Mouse (Mus musculus) liver, embryonic 16.5 days (tissue): ENCODE results near the gene Abhd2. TPM values are rescaled to one million over a fixed set of nuclear protein-coding genes. Genes with fewer than 3 reads are reported as not detected.

Experiments used
- ATAC-seq: fragments of 200-750 bp; cut with Nextera tagmentation; 2 replicates; pipeline ENCODE4 v1.8.0; 2017; ENCODE audit warnings: low read depth, mild to moderate bottlenecking, moderate number of reproducible peaks, moderate library complexity
- H3K27ac ChIP-seq: fragments of 300-500 bp; sonication (generic); 2 replicates; pipeline ENCODE4 v1.5.1; 2014; ENCODE audit warnings: mild to moderate bottlenecking, low read length
- H3K27me3 ChIP-seq: fragments of 300-500 bp; sonication (generic); 2 replicates; pipeline ENCODE4 v1.6.1; 2014; ENCODE audit warnings: low read depth, low read length, mixed read lengths; ENCODE audit not compliant: control insufficient read depth, insufficient read depth
- H3K36me3 ChIP-seq: fragments of 300-500 bp; sonication (generic); 2 replicates; pipeline ENCODE4 v1.6.1; 2014; ENCODE audit warnings: mild to moderate bottlenecking; ENCODE audit not compliant: control insufficient read depth, insufficient read depth
- H3K4me1 ChIP-seq: fragments of 300-500 bp; sonication (generic); 2 replicates; pipeline ENCODE4 v1.6.1; 2014; ENCODE audit warnings: low read depth, low read length, mixed read lengths; ENCODE audit not compliant: control insufficient read depth
- H3K4me2 ChIP-seq: fragments of 300-500 bp; sonication (generic); 2 replicates; pipeline ENCODE4 v1.6.1; 2014; ENCODE audit warnings: low read depth, low read length, mixed read lengths
- H3K4me3 ChIP-seq: fragments of 300-500 bp; sonication (generic); 2 replicates; pipeline ENCODE4 v1.5.1; 2014; ENCODE audit warnings: low read depth, mild to moderate bottlenecking, low read length
- H3K9ac ChIP-seq: fragments of 300-500 bp; sonication (generic); 2 replicates; pipeline ENCODE4 v1.6.1; 2014; ENCODE audit warnings: low read depth, low read length
- H3K9me3 ChIP-seq: fragments of 300-500 bp; sonication (generic); replicated peaks from 2 replicates; pipeline ENCODE4 v1.6.1; 2016; ENCODE audit warnings: low read length; ENCODE audit not compliant: control insufficient read depth
- WGBS: fragments of 180-500 bp; shearing (Covaris S2); extraction: QIAGEN DNeasy Blood & Tissue Kit; methylation state at CpG from one replicate; pipeline ENCODE4 v1.1.7; 2014; ENCODE audit not compliant: insufficient replicate concordance; 5-methylcytosine and 5-hydroxymethylcytosine counted together
- polyA plus RNA-seq: library from polyadenylated mRNA; unstranded; fragments of >200 nt; fragmentation: Nextera tagmentation; extraction: Ambion mirVana; gene quantifications from 2 replicates; pipeline ENCODE4 v1.2.1, GENCODE M21; 2015

The Abhd2 gene
- polyA plus RNA-seq, 1 experiment from 2014 or later: 14.4 TPM

DNA sequence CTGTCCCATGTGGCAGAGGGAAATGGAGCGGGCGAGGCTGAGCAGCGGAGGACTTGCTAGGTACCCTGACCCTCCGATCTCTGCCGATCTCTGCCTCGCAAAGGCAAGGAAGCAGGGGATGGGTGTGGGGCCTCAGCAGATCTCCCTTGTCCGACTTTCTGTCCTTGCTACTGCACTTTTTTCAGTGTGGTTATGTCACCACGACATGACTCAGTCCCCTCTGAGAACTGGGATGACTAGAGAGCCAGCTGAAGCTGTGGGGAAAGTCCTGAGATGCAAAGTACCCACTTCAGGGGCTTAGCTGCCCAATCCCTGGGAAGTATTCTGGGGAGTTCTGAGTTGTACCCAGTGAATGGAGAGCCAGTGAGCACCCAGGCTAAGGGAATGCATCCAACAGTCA lies 114.1 kb downstream of the Abhd2 start:
- H3K4me1 ChIP-seq: peaks cover 4% of the 10 kb centered on the region
- no peak overlapping the region for H3K27ac ChIP-seq
- no peak overlapping the region for H3K9ac ChIP-seq
- WGBS: 47% methylated on average over 8 of the region's 8 CpGs
- no peak overlapping the region for H3K4me2 ChIP-seq
- H3K27me3 ChIP-seq: no peaks in the 10 kb centered on the region
- H3K4me3 ChIP-seq: no peak overlapping the region
- H3K36me3 ChIP-seq: no peaks in the 10 kb centered on the region
- no peaks in the 10 kb centered on the region for H3K9me3 ChIP-seq
- ATAC-seq: no peak

DNA sequence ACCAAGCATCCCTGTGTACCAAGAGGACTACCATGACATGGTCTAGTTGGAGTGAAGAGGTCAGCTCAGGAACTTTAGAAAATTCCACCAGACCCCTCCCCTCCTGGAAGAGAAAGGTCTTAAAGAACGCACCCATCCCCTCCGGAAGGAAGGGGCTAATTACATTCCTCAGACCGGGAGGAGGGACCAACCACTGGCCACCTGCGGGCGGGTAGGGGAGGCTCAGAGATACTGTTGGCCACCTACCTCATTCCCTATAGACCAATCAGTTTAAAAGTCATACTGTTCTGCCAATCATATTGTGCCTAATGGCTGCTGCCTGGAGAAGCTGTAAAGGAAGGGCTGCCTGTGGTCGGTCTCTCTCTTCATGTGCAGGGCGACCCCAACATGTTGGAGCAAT lies 115.0 kb downstream of the Abhd2 start:
- Histone ChIP-seq H3K36me3 (no peaks in the 10 kb centered on the region), H3K9me3 (no peaks in the 10 kb centered on the region), H3K27ac (no peak overlapping the region), H3K9ac (no peak overlapping the region), H3K4me3 (no peak overlapping the region), H3K27me3 (no peaks in the 10 kb centered on the region), H3K4me2 (no peak overlapping the region), H3K4me1 (peaks cover 7% of the 10 kb centered on the region)
- ATAC-seq: no peak
- WGBS: 44% methylated on average over 7 of the region's 7 CpGs

DNA sequence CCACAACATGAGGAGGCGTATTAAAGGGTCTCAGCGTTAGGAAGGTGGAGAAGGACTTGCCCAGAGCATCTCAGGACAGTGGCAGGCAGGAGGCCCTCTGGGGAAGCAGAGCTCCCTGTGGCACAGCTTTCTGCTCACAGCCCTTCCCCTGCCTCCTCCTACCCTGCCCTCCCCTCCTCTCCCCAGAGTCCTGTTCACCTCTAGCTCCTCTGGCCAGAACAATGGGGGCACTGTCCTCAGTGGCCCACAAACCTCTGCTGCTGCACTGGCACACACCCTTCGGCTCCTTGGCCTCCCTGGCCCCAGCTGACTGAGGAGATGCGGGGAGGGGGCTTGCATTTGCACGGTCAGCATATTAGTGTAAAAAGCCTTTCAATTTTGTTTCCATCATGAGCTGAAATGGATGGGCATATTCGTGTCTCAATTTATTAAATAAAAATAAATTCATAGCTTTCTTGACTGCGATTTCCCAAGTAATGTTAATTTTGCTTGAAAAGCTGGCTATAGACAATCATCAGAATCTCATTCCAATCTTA lies 115.7 kb downstream of the Abhd2 start:
- Histone ChIP-seq H3K27me3 (no peaks in the 10 kb centered on the region), H3K9me3 (no peaks in the 10 kb centered on the region), H3K4me1 (peaks cover 8% of the 10 kb centered on the region), H3K9ac (no peak overlapping the region), H3K4me3 (no peak overlapping the region), H3K36me3 (no peaks in the 10 kb centered on the region), H3K4me2 (no peak overlapping the region), H3K27ac (no peak overlapping the region)
- no peak for ATAC-seq
- 66% methylated on average over 7 of the region's 7 CpGs for WGBS

DNA sequence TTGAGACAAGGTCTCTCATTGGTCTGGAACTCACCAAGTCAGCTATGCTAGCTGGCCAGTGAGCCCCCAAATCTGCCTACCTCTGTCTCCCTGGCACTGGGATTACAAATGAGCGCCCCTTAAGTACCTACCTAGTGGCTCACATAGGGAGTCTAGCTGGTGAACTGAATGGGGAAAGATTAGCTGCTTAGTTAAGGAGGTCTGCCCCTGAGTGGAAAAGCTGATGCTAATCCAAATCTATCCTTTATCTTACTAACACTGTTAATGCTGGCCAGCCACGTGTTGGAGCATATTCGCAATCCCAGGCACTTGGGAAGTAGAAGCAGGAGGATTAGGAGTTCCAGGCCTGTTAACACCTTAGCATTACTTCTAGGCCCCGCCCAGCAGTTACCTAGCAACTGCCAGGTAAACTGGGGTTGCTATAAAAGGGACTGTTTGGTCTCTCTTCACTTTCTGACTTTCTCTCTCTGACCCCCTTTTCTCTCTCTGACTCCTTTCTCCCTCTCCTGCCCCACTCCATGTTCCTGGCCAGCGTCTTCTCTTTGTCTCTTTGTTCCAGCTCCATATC lies 117.2 kb downstream of the Abhd2 start:
- no peaks in the 10 kb centered on the region for H3K9me3 ChIP-seq
- H3K36me3 ChIP-seq: no peaks in the 10 kb centered on the region
- no peak overlapping the region for H3K4me3 ChIP-seq
- no peak for ATAC-seq
- H3K9ac ChIP-seq: no peak overlapping the region
- no peak overlapping the region for H3K27ac ChIP-seq
- peaks cover 8% of the 10 kb centered on the region for H3K4me1 ChIP-seq
- 74% methylated on average over 5 of the region's 5 CpGs for WGBS
- no peaks in the 10 kb centered on the region for H3K27me3 ChIP-seq
- H3K4me2 ChIP-seq: no peak overlapping the region

DNA sequence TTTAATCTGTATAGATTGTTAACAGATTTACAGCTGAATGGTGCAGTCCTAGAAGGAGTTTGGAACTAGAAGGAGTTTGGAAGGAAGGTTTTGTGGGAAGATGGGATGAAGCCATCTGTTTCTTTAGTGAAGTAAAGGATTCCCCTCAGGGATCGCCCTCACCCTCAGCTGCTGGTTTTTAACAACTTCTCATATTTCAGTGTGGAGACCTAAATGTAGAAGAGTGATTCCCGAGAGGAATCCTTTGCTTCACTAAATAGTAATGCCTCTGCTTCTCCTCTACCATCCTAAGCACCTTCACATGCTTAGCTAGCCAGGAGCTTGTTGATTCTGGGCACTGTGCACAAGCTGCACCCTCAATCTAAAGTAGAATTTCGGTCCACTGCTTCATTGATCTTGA lies 118.5 kb downstream of the Abhd2 start:
- no peak for ATAC-seq
- Histone ChIP-seq H3K4me2 (peak overlapping the region; percentile 97), H3K27me3 (no peaks in the 10 kb centered on the region), H3K27ac (peak overlapping the region; percentile 87), H3K9me3 (no peaks in the 10 kb centered on the region), H3K9ac (peak overlapping the region; percentile 84), H3K36me3 (no peaks in the 10 kb centered on the region), H3K4me3 (peak overlapping the region; percentile 88), H3K4me1 (peaks cover 8% of the 10 kb centered on the region)
- WGBS: 10% methylated on average over 3 of the region's 3 CpGs

DNA sequence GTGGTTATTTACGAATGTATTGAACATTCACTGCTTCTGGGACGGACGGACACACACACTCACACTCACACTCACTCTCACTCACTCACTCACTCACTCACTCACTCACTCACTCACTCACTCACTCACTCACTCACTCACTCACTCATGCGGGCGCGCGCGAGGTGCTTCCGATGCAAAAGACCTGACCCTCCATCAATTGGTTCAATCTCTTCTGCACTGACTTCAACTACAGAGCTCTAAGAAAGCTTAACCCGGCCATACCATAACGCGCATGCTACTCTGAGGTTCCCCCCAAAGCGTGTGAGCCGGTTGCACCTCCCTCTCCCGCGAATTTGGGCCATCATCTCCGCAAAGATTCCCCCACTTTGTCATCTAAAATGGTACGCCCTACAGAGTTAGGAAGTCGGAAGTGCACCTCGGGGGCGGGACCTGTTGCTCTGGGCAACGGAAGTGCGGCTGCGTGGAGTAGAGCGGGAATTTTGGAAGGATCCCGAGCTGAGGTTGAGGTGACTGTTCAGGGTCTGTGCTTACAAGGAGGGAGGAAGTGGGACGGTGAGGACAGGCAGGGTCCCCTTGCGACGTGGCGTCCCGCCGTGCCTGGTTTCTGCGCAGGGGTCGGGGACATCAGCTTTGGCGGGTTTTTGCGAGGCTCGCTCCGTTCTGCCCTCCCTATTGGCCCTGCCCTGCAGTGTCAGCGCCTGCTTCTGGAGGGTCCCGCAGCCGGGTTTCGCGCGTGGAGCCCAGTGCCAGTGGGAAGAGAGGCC lies 119.1 kb downstream of the Abhd2 start, which contains the start of gene Fanci:
Fanci (plus strand) TSS at position 47 of the 767 bp plus-strand sequence.
- Histone ChIP-seq H3K27me3 (no peaks in the 10 kb centered on the region), H3K4me3 (peak within 1 kb of the TSS; percentile 88), H3K9me3 (no peaks in the 10 kb centered on the region), H3K27ac (peak within 1 kb of the TSS; percentile 87), H3K4me1 (peaks cover 8% of the 10 kb centered on the region), H3K36me3 (no peaks in the 10 kb centered on the region), H3K4me2 (peak within 1 kb of the TSS; percentile 97), H3K9ac (peak within 1 kb of the TSS; percentile 84)
- peak; percentile 90 for ATAC-seq
- under 1% methylated on average over 44 of the region's 44 CpGs for WGBS

DNA sequence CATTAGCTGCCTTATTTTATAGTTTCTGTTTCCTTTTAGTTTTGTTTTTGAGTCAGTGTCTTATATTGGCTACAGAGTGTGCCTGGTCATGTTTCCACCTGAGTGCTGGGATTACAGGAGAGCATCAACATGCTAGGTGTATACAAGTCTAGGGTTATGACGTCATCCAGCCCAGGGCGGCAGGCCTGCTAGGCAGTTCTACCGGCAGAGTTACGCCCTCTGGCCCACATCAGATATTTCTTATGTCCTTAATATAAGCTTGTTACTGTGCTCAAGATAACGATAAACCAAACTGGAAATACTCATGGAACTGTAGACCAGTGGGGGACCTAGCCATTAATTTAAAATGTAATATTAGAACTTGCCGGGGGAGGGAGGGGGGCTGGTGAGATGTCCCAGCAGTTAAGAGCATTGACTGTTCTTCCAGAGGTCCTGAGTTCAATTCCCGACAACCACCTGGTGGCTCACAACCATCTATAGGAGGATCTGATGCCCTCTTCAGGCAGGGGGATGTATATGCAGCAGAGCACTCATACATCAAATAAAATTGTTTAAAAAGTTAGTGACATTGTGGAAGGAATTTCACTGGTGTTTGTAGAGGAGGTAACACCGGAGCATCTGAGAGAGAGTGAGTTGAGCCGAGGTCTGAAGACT lies 120.0 kb downstream of the Abhd2 start:
- Histone ChIP-seq H3K4me1 (peaks cover 8% of the 10 kb centered on the region), H3K36me3 (no peaks in the 10 kb centered on the region), H3K27me3 (no peaks in the 10 kb centered on the region), H3K4me3 (peak overlapping the region; percentile 88), H3K9me3 (no peaks in the 10 kb centered on the region), H3K9ac (peak overlapping the region; percentile 84), H3K4me2 (peak overlapping the region; percentile 97), H3K27ac (peak overlapping the region; percentile 87)
- 35% methylated on average over 9 of the region's 9 CpGs for WGBS
- peak; percentile 69 for ATAC-seq

DNA sequence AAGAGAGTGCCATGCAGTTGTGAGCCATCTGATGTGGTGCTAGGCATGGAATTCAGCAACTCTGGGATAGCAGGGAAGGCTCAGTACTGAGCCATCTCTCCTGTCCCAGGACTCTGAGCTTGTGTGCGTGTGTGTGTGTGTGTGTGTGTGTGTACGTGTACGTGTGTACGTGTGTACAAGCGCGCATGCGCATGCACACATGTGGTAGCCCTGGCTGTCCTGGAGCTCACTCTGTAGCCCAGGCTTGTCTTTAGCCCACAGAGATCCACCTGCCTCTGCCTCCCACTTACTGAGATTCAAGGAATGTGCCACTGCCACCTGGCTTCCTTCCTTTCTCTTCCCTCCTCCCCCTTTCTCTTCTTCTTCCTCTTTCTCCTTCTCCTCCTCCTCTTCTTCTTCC lies 120.9 kb downstream of the Abhd2 start:
- H3K4me2 ChIP-seq: no peak overlapping the region
- H3K27me3 ChIP-seq: no peaks in the 10 kb centered on the region
- no peak overlapping the region for H3K4me3 ChIP-seq
- H3K4me1 ChIP-seq: peaks cover 8% of the 10 kb centered on the region
- 94% methylated on average over 7 of the region's 7 CpGs for WGBS
- no peak for ATAC-seq
- H3K9me3 ChIP-seq: no peaks in the 10 kb centered on the region
- H3K36me3 ChIP-seq: no peaks in the 10 kb centered on the region
- no peak overlapping the region for H3K27ac ChIP-seq
- no peak overlapping the region for H3K9ac ChIP-seq

DNA sequence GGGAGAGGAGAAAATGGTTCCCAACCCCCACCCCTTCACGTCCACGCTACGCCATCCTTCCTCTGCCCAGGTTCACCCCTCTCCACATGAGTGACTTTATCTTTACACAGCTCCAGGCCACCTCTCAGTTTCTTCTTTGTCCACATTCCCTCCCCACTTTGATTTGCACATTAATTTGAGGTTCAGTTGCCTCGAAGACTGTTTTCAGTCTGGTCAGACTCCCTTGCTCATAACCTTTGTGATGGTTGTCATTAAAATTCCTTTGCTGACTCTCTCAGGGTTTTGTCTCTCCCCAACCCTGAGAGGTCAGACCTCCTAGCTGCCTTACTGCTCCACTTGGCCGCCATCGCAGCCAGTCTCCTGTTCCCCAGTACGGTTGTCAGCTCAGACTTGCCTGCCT lies 121.7 kb downstream of the Abhd2 start:
- Histone ChIP-seq H3K27me3 (no peaks in the 10 kb centered on the region), H3K4me3 (no peak overlapping the region), H3K9ac (no peak overlapping the region), H3K27ac (no peak overlapping the region), H3K36me3 (no peaks in the 10 kb centered on the region), H3K9me3 (no peaks in the 10 kb centered on the region), H3K4me1 (peaks cover 8% of the 10 kb centered on the region), H3K4me2 (no peak overlapping the region)
- no peak for ATAC-seq
- WGBS: 83% methylated on average over 7 of the region's 7 CpGs
